Mouse (Mus musculus): ENCODE data around the gene Hykk. TPM values are rescaled to one million over a fixed set of nuclear protein-coding genes. Genes with fewer than 3 reads are reported as not detected.
A peak's percentile ranks its signal among the peaks of the same experiment; 100 is the strongest.
"Not testable (repeated sequence)": the region's sequence is repeated elsewhere in the genome, so short reads cannot be mapped to it uniquely, and the experiment has no call there.

Gene Hykk
- total RNA-seq (2022), result under 1 TPM; 0.53 to 0.73 (median 0.57) TPM

DNA sequence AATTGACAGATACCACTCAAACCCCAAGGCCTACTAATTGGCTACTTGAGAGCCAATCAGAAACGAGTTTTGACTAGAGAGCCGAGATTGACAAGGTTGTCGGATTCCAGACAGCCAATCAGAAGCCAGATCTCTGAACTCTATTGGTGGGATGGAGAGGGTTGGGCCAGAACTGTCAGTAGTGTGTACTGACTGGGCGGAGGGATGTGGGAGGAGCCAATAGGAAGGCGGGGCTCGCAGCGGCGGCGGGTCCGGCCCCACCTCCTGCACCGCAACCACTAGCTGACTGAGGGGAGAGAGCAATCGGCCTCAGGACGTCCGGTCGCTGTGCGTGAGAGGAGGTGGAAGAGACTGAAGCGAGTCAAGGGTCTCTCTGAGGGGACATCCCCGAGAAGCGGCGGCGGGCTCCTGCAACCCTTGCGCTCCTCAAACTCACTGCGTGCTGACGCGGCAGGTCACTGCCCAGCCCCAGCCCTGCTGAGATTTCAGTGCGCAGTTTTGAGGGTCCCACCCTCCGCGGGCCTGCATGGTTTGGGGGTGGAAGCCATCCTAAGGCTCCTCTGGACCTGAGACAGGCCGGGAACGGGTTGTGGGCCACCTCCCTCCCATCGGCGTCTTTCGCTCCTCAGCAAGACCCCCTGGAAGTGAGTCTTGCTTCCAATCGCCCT, at the start of gene Hykk:
Hykk (plus strand) TSS at position 274 of the 668 bp plus-strand sequence.
- DNase-seq (ENCODE audit: low spot score in 2 of 2), result peak; percentile 75 to 84

DNA sequence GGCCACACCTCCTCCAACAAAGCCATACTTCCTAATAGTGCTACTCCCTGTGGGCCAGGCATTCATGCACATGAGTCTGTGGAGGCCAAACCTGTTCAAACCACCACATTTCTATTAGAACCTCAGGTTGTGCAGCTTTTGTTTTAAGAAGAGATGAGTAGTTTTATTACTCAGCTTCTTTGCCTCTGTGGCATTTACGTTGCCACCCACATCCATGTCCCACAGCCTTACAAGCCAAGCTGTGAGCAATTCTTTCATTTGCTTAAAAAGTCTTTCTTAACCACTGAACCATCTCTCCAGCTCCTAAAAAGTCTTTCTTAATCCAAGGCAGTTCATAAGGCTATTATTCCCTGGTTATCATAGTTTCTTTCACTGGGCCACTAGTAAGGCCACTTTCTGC, 38.3 kb upstream of the Hykk start:
- no peak for DNase-seq (ENCODE audit: low spot score in 2 of 2)

DNA sequence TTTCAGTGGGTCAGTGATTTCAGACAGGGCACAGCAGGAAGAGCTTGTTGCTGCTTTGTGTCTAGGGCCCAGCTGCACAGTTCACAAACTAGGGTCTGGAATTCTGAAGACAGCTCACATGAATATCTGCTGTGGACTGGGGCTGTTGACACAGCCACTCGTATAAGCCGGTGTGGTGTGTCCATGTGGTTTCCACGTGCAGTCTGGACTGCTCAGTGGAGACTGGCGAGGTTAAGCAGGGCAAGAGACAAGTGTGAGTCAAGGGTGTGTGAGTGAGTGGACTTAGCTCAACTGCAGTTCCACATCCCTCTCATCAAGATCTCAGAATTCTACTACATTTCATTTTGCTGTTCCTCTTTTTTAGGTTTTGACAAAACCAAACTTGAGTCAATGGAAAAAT, 25.0 kb upstream of the Hykk start:
- no peak for DNase-seq (ENCODE audit: low spot score in 2 of 2)

DNA sequence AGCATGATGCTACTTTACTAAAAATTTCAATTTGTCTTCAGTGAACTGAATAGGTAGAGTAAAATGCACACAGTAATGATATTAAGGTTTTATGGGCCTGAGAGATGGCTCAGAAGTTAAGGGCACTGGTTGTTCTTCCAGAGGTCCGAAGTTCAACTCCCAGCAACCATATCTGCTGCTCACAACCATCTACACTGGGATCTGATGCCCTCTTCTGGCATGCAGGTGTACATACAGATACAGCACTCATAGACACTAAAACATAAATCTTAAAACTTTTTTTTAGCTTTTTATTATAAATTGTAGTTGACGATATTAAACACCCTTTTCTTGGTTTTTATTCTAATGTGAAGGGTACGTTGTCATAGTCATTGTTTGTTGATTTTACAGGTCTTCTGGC, 20.0 kb upstream of the Hykk start:
- no peak for DNase-seq (ENCODE audit: low spot score in 2 of 2)

DNA sequence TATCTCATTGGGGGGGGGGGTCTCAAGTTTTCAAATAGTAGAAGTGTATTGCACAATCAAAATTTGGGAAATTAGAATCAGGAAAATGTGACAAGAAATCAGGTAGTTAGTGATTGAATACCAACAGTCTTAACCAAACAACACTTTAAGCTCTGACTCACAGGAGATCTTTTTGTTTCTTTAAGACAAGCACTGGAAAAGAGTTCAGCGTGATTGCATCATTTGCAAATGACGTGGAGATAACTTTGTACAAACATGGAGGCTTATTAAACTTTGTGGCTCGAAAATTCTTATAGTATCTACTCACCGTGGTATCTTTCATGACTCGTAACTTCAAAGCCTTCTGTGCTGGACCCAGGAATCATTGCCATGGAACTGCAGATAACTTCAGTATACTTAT, 7.6 kb upstream of the Hykk start:
- DNase-seq (ENCODE audit: low spot score in 2 of 2), result no peak

DNA sequence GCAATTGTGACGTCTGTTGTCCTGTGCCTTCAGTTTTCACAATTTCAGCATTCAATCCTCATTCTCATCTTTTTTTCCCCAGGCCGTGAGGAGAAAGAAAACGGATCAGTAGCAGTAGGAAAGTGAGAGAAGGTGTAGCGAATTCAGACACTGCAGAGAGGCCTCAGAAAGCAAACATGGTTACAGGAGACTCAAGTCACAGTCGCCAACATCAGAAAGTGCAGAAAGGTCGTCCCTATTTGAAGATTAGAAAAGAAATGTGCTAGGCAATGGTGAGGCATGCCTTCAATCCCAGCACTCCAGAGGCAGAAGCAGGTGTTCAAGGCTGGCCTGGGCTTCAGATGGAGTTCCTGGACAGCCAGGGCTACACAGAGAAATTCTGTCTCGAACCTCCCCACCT, 1.5 kb upstream of the Hykk start:
- DNase-seq (ENCODE audit: low spot score in 2 of 2), result no peak

DNA sequence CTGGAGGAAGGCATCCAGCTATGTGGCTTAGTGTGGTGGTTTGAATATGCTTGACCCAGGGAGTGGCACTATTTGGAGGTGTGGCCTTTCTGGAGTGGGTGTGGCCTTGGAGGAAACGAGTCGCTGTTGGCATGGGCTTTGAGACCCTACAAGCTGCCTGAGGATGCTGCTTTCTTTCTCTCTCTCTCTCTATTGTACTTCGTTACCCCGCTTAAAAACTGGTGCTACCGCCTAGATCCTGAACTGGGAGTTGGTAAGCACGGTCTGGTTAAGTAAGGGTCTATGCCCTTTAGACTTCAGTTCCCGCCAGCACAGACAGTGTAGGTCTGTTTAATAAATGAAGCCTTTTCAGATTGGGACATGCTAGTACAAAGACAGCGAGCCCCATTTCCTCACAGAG, 682 bp upstream of the Hykk start:
- no peak for DNase-seq (ENCODE audit: low spot score in 2 of 2)

DNA sequence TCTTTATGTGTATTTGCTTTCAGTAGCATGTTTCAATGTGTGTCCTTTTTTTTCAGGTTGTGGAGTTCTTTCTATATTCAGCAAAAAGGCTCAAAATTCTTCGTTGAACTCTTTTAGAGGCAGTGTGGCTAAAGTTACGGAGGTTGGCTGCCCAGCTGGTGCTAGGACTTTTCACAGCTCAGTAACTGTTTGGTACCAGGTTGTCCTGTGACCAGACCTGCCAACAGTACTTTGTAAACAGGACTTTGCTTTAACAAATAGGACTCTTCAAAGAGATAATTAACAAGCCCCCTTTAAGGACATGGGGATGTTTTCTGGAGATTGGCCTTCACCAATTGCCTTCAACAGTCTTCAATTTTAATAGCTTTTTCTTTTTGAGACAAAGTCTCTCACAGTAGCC, 1.1 kb downstream of the Hykk start:
- no peak for DNase-seq (ENCODE audit: low spot score in 2 of 2)

DNA sequence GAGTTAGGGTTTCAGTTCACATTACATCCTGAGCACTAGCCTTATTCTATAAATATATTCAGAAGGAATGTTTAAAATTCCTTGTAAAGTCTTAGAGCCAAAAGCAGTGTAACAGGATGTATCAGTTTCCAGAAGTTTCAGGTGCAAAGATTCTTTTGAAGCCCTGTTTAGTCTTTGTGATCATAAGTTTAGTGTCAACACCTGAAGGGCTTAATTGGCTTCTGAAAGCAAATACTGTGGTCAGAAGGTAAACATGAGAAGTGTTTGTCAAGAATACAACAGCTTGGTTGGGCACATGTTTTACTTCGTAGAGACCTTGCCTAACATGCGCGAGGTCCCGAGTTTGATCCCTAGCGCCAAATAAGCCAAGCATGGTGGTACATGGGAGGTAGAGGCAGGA, 1.7 kb downstream of the Hykk start:
- DNase-seq (ENCODE audit: low spot score in 2 of 2), result no peak

DNA sequence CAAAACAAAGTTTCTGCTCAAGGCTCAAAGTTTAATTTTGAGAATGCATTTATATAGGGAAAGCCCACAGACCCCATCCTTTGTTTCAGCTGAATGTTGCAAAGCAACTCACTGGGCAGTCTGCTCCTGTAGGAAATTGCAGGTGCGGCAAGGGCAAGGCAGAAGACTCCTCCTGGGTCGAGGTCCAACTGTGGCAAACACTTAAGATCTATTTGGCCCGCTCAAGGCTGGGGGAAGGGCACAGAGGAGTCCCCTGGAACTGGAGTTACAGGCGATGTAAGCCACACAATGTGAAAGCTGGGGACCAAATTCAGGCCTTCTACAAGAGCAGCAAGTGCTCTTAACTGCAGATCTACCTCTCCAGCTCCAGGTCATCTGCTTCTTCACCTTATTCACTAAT, 2.9 kb downstream of the Hykk start:
- no peak for DNase-seq (ENCODE audit: low spot score in 2 of 2)

DNA sequence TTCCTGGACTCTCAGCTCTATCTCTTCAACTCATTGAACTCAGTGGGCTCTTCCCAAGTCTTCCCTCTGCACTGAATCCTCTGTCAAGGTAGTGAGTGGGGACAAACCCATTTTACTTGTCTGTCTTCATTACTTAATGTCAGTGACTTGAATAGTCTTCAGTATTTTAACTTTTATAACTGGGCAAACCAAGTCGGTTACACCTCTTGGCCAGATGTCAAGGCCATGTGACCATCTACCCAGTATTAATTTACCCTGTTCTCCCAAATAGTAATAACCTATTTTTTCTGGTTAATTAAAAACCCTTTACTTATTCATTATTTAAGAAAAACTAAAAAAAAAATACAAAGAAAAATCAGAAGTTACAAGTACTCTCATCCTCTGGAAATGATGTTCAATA, 13.7 kb downstream of the Hykk start:
- no peak for DNase-seq (ENCODE audit: low spot score in 2 of 2)

DNA sequence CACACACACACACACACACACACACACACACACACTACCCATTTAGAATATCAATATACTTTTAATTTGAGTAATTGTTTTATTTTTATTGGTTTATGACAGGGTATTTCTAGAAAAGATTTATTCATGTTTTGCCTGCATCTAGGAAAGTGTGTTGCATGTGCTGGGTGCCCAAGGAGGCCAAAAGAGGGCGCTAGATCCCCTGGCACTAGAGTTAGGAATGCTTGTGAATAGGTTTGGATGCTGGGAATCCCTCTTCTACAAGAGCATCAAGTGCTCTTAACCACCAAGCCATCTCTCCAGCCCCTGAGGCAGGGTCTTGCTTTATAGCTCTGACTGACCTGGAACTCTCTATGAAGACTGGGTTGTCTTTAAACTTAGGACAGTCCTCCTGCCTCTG, 14.7 kb downstream of the Hykk start:
- DNase-seq (ENCODE audit: low spot score in 2 of 2), result no peak

DNA sequence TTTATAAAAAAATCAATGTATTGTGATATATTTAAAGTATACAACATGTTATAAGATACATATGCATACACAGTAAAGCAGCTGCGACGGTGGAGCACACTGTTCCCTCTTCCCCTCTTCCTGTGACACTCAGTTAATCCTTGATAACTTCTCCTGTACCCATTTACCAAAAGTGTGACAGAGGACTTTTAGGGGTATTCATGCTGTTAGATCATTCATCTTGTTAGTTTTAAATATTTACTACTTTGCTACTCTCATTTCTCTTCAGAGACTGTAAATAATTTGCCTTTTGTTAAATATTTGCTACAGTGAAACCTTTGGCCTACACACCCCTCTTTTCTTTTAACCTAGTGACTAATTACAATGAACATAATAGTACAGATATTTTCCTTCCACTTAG, 15.3 kb downstream of the Hykk start:
- DNase-seq (ENCODE audit: low spot score in 2 of 2), result no peak

DNA sequence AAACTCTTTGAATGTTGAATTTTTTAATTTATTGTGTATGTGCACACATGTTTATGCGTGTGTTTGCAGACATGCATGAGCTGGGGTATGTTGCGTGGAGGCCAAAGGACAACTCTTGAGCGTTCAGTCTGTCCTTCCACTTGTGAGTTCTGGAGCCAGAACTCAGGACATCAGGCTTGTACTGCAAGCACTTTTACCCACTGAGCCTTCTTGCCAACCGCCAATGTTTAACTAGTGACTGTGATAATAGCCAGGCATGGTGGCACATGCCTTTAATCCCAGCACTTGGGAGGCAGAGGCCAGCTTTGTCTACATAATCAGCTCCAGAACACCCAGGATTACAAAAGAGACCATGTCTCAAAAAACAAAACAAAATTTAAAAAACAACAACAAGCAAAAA, 25.0 kb downstream of the Hykk start:
- no peak for DNase-seq (ENCODE audit: low spot score in 2 of 2)

DNA sequence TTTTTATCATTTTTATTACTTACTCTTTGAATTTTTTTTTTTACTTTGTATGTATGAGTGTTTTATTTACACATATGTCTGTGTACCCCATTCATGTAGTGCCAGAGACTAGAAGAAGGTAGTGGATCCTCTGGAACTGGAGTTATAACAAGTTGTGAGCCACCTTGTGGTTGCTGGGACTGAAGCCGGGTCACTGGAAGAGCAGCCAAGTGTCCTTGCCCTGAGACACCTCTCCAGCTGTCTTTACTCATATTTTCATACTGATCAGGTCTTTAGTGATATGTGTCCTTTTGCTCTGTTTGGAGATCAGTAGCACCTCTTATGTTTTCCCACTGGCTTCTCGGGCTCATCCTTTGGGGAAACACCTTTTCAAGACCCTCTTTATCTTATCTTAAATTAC, 27.4 kb downstream of the Hykk start:
- no peak for DNase-seq (ENCODE audit: low spot score in 2 of 2)

DNA sequence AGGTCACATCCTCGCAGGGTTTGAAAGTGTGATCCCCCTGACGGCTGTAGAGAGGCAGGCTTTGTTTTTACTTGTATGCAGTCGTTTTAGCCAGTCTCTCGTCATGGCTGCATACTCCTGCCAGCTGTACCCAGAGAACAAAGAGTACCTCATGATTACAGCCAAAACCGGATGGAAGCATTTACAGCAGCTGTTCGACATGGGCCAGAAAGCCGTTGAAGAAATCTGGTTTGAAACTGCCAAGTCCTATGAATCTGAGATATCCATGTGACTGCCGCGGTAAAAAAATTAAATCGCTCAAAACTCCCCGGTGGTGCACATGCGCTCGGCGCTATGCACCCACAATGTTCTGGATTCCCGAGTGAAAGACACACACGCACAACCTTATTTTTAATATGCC, 29.2 kb downstream of the Hykk start:
- no peak for DNase-seq (ENCODE audit: low spot score in 2 of 2)

DNA sequence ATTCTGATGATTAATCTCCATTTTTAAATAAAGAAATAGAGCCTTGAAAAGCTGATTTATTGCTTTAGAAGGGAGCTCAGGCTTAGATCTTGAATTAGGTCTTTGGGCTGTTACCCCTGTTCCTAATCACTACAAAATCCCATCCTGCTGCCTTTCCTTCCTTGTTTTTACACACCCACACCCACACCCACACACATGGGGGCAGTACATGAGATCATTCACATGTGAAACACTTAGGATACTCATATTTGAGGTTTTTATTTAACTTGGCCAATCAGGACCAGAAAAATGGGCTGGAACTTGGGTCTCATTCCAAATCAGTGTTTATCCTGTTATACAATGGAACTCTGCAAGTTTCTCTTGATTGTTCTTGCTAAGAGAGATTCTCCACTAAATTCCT, 32.4 kb downstream of the Hykk start:
- peak; percentile 7 to 12 for DNase-seq (ENCODE audit: low spot score in 2 of 2)

DNA sequence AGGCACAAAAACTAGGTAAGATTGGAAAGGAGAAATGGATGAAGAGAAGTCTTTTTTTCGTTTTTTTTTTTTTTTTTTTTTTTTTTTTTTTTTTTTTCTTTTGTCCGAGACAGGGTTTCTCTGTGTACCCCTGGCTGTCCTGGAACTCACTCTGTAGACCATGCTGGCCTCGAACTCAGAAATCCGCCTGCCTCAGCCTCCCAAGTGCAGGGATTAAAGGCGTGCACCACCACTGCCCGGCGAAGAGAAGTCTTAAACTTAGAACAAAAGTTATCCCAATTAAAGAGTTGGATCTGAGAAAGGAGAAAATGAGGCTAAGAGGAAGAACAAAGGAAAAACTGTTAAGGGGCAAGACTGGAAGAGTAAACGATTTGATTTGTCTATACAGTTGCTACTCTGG, 33.1 kb downstream of the Hykk start:
- DNase-seq (ENCODE audit: low spot score in 2 of 2), result not testable (repeated sequence)

DNA sequence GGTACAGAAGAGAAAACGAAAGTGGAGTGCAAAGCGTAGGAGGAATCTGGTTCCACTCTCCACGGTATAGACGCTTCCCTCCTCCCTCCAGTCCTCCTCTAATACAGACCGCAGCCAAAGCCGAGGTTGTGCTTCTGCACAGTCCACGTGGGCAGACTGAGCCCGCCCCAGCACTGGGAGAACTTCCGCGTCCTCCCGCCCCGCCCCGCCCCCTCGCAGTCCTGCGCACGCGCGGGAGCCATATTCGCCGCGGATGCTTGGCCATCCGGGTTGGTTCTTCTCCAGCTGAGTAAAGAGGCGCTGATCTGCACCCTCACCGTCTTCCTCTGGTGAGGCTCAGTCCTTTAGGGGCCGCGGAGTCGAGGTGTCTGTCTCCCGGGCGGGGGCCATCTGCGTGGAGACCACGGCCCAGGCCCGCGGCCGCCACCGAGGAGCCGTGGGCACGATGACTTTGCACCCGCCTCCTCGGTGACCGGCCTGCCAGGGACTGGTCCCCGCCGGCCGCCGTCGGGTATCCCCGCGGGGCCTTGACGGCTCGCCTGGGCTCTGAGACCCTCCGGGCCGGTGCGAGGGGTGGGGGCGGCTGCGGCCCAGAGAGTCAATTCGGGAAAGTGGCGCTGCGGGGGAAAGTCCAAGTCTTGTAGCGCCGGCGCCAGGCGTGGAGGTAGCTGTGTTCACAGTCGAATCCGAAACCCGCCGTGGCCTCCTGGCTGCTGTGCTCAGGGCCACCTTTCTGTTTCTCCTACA, 33.7 kb downstream of the Hykk start, which contains the start of the genes Psma4 and AY074887:
Psma4 (plus strand) TSS at position 216 of the 747 bp plus-strand sequence.
AY074887 (minus strand) TSS at position 424 of the 747 bp plus-strand sequence.
- DNase-seq (ENCODE audit: low spot score in 2 of 2), result peak; percentile 80 to 84

DNA sequence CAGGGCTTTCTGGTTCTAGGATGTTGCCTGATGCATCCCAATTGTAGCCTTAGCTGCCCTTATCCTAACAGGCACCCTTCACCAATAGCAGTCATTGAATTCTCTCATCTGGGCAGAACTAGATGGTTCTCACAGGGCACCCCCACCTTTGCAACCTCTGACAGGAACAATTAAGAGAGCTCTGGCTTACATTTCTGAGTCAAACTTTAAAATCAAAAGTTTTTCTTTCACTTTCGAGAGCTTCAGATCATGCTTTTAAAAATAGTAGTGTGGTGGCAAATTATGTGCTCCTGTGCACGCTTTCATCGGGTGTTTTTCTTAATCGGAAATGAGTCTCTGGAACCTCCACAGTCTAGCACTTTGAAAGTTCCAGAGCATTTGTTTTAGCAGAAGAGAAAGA, 44.0 kb downstream of the Hykk start:
- DNase-seq (ENCODE audit: low spot score in 2 of 2), result no peak

DNA sequence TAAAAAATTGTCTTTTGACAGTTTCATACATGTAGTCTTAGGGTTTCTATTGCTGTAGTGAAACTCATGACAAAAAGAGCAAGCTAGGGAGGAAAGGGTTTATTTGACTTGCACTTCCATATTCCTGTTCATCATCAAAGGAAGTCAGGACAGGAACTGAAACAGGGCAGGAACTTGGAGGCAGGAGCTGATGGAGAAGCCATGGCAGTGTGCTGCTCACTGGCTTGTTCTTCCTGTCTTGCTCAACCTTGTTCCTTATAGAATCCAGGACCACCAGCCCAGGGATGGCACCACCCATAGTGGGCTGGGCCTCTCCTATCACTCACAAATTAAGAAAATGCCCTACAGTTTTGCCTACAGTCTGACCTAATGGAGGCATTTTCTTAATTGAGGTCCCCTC, 46.6 kb downstream of the Hykk start:
- DNase-seq (ENCODE audit: low spot score in 2 of 2), result no peak

DNA sequence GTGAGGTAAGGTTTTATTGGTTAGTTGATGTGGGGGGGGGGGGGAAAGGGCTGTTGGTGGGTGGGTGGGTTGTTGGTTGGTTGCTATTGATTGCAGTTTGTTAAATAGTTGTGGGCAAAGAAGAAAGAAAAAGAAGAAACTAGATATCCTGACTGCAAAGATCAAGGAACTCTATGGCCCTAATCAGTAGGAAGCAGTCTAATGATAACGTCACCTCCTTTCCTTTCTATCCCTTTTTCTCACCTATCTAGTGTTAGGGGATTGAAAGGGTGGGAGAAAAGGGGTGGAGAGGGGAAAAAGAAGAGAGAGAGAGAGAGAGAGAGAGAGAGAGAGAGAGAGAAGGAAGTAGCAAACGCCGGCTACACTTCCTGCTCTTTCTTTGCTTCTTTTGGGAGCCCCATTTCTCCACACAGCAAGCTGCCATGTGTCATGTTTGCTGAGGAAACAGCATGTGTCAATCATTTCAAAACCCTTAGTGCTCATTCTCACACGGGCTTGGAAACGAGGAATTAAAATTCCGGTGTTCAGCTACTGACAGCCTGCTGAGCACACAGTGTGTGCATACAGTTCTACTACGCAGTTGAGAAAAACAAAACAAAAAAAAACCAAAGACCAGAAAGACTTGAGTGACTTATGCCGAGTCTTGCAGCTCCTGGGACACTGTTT, 53.0 kb downstream of the Hykk start:
- no peak for DNase-seq (ENCODE audit: low spot score in 2 of 2)

DNA sequence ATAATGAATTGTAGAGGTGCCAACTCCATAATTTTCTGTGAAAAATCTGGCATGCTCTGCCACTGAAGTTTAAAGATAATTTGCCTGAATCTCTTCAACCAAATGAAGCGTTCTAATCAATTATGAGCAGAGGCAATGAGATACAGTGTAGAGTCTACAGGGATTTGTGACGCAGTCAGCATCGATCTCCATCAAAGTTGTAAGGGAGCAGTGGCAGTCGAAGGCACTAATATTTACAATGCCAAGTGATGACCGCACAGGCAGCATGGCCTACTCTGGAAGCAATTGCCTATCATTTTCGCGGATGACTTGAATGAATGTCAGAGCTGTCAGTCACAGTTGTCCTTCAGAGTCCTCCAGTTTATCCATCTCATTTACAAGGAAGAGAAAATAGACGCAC, 63.6 kb downstream of the Hykk start, which contains the start of gene Chrna5:
Chrna5 (plus strand) TSS at position 207 of the 400 bp plus-strand sequence.
- no peak for DNase-seq (ENCODE audit: low spot score in 2 of 2)

Data from gastrocnemius, adult 8-10 months (tissue).